Mouse (Mus musculus) kidney, adult 2 months (tissue): ENCODE data around the gene Cfap61.

Experiments
- CTCF ChIP-seq: fragments of 200-500 bp; conservative IDR thresholded peaks from 2 replicates; pipeline ENCODE4 v1.5.1; 2011; ENCODE audit warnings: low read depth, mild to moderate bottlenecking, control low read depth, low read length, moderate library complexity, mixed read lengths; ENCODE audit not compliant: insufficient read depth, insufficient read length
- POLR2A ChIP-seq: fragments of 200-500 bp; IDR thresholded peaks from one replicate; pipeline ENCODE4 v1.6.1; 2011; ENCODE audit warnings: low read depth, low read length, control low read depth

DNA sequence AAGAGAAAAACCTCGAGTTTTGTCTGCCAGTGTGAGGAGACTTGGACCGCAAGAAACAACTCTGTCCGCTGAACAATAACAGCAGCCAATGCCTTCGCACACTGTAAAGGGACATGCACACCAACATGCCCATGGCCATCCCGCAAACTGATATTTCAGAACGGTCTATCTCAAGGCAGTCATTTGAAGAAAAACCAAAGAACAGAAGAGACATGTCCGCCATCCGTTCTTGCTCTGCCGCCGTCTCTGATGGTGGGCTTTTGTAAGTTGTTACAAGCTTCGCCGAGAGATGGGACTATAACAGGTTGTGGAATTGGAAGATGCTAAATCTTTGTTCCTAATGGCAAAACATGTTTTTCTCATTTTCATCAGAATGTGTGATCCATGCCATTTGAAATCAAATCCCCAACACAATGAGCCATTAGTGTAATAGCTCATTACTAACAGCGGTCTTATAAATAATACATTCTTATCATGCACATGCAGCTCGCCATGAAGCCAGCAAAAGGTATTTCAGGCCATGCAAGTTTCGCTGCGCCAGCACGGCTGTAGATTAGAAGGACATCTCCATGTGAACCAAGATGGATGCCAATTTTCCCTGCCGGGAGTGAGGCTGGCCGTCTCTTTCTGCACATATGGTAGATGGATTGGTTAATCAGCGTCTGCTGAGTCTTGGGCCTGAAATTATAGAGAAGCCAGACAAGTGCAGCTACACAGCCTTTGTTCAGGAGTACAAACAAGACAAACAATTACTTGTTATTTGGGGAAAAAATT lies 36.8 kb downstream of the Cfap61 start:
- TF ChIP-seq CTCF (no peak), POLR2A (no peak)
